Mouse (Mus musculus): ENCODE measurements around the gene Magt1. TPM values are rescaled to one million over a fixed set of nuclear protein-coding genes. Genes with fewer than 3 reads are reported as not detected.
A peak's percentile ranks its signal among the peaks of the same experiment; 100 is the strongest.
"Not testable (repeated sequence)": the region's sequence is repeated elsewhere in the genome, so short reads cannot be mapped to it uniquely, and the experiment has no call there.

Gene Magt1
- 8.1 and 8.5 TPM in 2 replicates for polyA plus RNA-seq (2012; rRNA removed)

DNA sequence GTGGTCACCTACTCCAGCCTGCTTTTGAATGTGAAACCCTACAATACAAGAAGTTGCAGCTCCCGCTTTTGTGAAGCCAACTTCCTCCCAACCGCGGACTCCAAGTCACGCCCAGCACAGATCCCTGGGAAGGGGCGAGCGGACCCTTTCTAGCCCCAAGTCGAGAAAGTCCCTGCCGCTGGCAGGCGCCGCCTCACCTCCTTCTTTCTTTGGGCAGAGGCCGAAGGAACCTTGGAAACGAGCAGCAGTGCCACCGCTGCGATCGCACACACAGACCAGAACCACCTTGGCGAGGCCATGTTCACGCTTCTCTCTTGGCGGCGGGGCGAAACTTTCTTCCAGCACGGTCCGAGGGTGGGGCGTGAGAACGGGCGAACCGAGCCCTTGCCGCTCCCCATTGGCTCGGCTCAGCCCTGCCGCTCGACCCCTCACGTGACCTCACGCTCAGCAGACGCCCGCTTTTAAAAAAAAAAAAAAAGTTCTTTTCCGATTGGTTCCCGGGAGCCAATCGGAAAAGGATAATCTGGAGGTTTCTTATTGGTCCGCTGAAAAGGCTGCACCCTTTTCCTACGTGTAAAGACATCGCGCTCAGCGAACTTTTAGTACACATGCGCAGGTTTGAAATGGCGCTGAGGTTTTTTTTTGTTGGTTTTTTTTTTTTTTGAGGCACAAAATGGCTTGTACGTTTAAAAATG is at the start of gene Magt1:
Gene Magt1 (minus strand): TSS at position 442 of the 695 bp plus-strand sequence.
- peak; percentile 78 to 81 for DNase-seq (ENCODE audit: extremely low spot score in 1 of 2, low spot score in 1 of 2)

DNA sequence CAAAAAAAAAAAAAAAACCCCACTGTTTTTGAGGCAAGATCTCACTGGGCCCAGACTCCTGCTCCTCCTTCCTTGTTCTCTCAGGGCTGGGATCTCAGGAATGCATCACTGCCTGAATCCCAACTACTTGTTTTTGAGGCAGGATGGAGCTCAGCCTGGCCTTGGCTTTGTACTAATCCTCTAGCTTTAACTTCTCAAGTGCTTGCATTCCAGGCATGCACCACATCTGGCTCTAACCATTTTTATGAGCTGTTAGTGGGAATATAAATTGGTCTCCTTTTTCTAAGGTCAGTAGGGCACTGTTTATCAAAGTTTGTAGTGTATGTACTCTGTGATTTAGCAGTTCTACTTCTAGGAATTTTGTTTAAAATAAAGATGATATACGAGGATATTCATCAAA is 36.5 kb upstream of the Magt1 start:
- DNase-seq (ENCODE audit: extremely low spot score in 1 of 2, low spot score in 1 of 2) = no peak

DNA sequence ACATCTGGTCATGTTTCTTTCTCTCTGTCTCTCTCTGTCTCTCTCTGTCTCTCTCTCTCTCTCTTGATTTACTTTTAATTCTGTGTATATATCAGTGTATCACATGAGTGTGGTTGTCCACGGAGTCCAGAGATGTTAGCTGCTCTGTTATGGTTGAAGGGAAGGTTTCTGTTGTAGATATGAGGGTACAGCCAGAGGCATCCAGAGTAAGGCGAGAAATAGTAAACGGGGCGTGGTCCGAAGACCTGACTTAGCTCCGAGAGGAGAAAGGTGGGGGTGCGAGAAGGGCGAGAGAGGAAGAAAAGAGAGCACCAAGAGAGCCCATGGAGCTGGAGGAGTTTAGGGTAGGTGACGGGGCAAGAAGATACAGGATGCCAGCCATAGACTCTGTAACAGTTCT is 34.2 kb upstream of the Magt1 start:
- DNase-seq (ENCODE audit: extremely low spot score in 1 of 2, low spot score in 1 of 2) = no peak

DNA sequence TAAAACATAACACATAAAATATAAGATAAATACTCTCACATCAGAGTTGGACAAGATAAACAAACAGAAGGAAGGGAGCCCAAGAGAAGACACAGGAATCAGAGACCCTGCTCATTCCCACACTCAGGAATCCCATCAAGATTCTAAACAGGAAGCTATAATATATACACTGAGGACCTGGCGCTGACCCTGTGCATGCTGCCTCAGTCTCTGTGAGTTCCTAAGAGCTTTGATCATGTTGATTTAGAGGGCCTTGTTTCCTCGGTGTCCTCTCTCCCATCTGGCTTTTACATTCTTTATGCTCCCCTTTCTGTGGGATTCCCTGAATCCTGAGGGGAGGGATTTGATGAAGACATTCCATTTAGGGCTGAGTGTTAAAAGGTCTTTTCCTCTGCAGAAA is 33.7 kb upstream of the Magt1 start:
- no peak for DNase-seq (ENCODE audit: extremely low spot score in 1 of 2, low spot score in 1 of 2)

- peak in 1 of 2 experiments; percentile 24 for DNase-seq (ENCODE audit: extremely low spot score in 1 of 2, low spot score in 1 of 2)
Observed at GRCm38 (mm10) chrX:106043863-106044617, 32.3 kb upstream of the Magt1 start.

- no peak for DNase-seq (ENCODE audit: extremely low spot score in 1 of 2, low spot score in 1 of 2)
Observed at GRCm38 (mm10) chrX:106037185-106037752, 25.6 kb upstream of the Magt1 start.

DNA sequence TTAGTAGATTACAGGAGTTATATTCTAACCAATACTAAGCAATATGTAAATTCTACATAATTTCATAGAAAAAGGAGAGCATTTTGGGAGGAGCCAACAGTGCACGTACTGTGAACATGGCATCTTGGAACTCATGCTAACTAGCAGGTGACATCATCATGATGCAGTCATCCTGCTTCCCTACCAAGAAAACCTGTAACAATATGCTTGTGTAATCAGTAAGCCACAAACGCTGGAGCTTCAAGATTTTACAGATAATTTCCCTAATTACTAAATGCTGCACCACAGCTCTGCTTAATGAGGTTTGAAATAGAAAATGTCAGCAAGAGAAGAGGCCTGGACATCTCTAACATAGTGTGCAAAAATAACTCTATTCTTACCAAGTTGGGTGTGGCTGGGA is 24.0 kb upstream of the Magt1 start:
- no peak for DNase-seq (ENCODE audit: extremely low spot score in 1 of 2, low spot score in 1 of 2)

DNA sequence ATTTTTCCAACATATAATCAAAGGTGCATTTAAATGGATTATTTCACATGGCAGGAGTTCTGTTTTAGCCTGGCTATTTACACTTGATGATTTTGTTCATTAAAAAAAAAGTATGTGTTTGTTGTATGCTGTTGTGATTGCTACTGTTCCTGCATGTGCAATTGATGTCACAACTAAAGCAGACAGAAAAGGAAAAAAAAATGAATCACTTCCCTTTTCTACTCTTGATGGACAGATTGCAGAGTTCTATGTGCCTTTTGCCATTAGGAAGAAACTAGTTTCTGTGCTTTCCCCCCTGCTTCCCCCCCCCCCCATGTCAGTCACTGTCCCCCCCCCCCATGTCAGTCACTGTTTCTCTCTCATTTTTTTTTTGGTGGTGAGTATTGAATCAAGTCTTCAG is 19.4 kb upstream of the Magt1 start:
- no peak for DNase-seq (ENCODE audit: extremely low spot score in 1 of 2, low spot score in 1 of 2)

DNA sequence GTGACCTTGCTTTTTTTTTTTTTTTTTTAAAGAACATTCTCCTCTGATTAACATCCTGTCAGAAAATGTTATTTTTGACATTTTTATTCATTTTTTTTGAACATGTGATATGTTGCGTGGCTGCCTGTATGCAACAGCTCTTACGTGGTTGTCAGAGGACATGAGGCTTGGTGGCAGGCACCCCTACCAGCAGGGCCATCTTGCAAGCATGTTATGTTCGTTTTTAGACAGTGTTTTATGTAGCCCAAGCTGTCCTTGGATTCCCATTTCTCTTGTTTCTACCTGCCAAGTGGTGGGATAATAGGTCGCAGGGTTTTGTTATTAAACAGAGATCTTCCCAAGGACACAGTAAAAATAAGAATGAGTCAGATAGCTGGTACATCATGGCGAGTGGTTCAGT is 18.5 kb upstream of the Magt1 start:
- DNase-seq (ENCODE audit: extremely low spot score in 1 of 2, low spot score in 1 of 2) = no peak

GRCm38 (mm10) chrX:106027343-106027674 is 15.6 kb upstream of the Magt1 start:
- DNase-seq (ENCODE audit: extremely low spot score in 1 of 2, low spot score in 1 of 2) = no peak

- DNase-seq (ENCODE audit: extremely low spot score in 1 of 2, low spot score in 1 of 2) = peak; percentile 82 to 92
Observed at GRCm38 (mm10) chrX:106026418-106027342, 15.0 kb upstream of the Magt1 start, which contains the start of gene Atp7a. Atp7a (plus strand) TSS chrX:106027276.

GRCm38 (mm10) chrX:106017516-106017915 is 5.8 kb upstream of the Magt1 start:
- no peak for DNase-seq (ENCODE audit: extremely low spot score in 1 of 2, low spot score in 1 of 2)

DNA sequence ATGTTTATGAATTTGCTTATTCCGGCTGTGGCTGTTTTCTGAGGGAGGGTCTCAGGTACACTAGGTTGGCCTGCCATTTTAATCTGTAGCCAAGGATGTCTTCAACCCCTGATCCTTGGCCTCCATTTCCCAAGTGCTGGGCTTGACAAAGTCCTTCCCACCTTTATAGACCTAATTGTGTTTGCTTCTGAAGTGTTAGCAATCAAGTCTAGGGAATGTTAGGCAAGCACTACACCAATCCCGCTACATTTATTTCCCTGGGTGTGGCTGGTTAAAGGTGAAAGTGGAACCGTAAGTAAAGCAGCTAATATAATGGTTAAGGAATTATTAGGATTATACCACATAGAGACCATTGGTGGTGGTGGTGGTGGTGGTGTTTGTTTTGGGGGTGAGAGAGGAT is 5.4 kb upstream of the Magt1 start:
- no peak for DNase-seq (ENCODE audit: extremely low spot score in 1 of 2, low spot score in 1 of 2)

DNA sequence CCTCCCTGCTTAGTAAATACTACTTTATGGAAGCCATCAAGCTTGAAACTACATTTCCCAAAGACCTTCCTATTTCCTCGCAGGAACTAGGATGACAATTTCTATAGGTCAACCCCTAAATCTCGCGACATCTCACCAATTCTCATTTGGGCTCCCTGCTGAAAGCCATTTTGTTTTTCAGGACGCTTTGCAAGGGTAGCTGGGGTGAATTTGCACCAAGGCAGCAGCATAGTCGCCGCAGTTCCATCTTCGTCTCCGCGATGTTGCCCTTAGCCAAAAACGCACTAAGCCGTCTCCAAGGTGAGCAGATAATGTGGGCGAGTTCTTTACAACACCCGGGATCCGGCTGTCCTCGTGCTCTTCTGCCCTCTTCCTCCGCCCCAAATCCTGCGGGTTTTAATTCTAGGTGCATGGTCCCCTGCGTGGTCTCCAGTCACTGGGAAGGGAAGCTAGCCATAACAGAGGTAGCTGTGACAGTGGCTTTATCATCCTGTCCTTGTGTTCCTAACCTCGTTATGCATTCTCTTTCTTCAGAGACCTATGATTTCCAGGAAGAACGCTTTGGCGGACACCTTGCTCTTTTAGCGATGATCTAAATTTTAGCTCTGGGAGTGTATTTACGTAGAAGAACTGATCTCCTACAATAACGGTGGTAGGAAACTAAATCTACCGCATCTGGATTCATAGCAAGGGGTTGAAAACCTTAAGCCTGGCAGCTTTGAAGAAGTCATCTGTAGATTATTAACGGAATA is 4.0 kb upstream of the Magt1 start, which contains the start of gene Cox7b:
Gene Cox7b (plus strand): TSS at position 130 of the 752 bp plus-strand sequence.
- DNase-seq (ENCODE audit: extremely low spot score in 1 of 2, low spot score in 1 of 2) = peak; percentile 63 to 85

GRCm38 (mm10) chrX:106014741-106015377 is 3.2 kb upstream of the Magt1 start:
- not testable (repeated sequence) for DNase-seq (ENCODE audit: extremely low spot score in 1 of 2, low spot score in 1 of 2)

GRCm38 (mm10) chrX:106013217-106013616 is 1.5 kb upstream of the Magt1 start:
- peak; percentile 30 to 48 for DNase-seq (ENCODE audit: extremely low spot score in 1 of 2, low spot score in 1 of 2)

DNA sequence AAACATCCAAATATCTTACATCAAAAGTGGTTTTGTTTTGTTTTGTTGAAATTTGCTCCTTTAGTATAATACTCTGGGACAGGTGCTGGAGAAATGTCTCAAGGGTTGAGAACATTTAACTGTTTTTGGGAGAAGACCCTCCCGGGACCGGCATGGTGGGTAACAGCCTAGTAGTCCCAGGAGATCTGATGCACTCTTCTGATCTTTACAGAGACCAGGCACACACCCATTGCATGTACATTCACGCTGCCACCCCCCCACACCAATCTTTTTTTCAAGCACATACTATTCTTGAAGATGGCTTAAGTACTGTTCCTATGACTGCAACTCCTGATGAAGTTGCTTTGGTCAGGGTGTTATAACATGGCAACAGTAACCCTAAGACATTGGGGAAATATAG is 853 bp upstream of the Magt1 start:
- DNase-seq (ENCODE audit: extremely low spot score in 1 of 2, low spot score in 1 of 2) = no peak

- no peak for DNase-seq (ENCODE audit: extremely low spot score in 1 of 2, low spot score in 1 of 2)
Observed at GRCm38 (mm10) chrX:106010762-106011161, 944 bp downstream of the Magt1 start.

DNA sequence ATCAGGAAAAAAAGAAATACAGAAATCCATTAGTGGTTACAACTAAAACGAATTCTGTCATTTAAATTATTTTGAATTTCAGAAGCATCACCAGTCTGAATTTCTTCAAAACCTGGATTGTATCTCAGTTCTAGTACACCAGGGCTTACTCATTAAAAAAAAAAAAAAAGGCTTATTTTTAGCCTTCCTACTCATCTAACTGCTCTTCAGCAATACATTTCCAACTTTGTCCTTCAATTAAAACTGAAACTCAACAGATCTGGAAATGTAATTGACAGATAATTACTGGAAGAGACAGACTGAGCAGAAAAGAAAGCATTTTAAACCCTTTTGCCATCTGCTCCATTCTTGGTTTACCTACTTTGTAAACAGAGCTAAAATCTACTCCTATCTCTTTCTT is 10.1 kb downstream of the Magt1 start:
- DNase-seq (ENCODE audit: extremely low spot score in 1 of 2, low spot score in 1 of 2) = no peak
